Mouse (Mus musculus): ENCODE measurements at regions not wholly inside any gene's neighbourhood (a gene's known extent, or its start where the extent isn't known, plus 50 kb on each side); places are given as distances from the start of the nearest gene placed in this dataset.

DNA sequence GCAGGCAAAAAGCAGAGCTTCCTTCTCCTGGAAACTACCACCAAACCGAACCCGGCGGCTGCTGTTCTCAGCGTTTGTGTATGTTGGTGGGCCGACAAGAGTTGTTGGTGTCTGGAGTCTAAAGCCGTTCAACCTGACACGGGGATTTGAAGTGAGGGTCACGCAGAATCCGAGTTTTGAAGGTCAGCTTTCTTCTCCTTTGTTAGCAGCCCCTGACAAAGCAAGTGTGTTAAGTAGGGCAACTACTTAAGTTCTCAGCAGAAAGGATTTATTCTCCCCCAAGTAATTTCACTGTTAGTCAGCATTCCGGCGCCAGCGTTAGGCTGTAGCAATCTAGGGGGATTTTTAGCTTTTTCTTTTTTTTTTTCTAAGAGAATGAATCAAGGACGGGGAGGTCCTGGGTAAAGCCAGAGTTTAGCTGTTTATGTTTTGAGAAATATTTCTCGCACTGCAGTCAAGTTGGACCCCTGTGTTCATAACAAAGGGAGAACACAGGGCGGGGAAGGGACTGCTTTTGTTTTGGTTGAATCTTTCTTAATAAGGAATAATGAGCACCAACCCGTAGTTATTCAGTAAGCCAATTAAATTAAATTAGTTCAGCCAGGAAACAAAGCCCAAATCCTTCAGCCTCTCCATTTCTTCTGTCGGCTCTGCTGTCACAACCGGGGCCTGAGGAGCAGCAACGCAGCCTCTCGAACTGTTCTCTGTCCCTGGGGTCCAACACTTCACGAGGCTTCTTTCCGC lies 138.8 kb upstream of the Zfp64 start:
- no peaks in the 10 kb centered on the region for H3K4me1 ChIP-seq (ENCODE audit: insufficient read depth, low read depth, low read length)
- TF ChIP-seq POLR2AphosphoS5 (IDR thresholded peaks at IDR 0.05; ENCODE audit: insufficient replicate concordance, low read depth, low read length), result no peak
- no peak for TF ChIP-seq GATA2 (IDR thresholded peaks at IDR 0.05; ENCODE audit: borderline replicate concordance, low read depth, low read length)
- TF ChIP-seq TAL1 (conservative IDR thresholded peaks at IDR 0.05; ENCODE audit: low read depth, low read length), result no peak
- no peak for TF ChIP-seq CTCF (IDR thresholded peaks at IDR 0.05; ENCODE audit: low read depth, low read length)
- no peak for TF ChIP-seq GATA1 (IDR thresholded peaks at IDR 0.05; ENCODE audit: borderline replicate concordance, low read length)
- H3K36me3 ChIP-seq (replicated peaks), result no peaks in the 10 kb centered on the region
- H3K27me3 ChIP-seq (ENCODE audit: insufficient read depth, low read length), result no peaks in the 10 kb centered on the region
- DNase-seq (ENCODE audit: low spot score), result no peak
- ATAC-seq (ENCODE audit: extremely low read depth, insufficient number of reproducible peaks, low FRiP score, poor library complexity, severe bottlenecking), result no peak
- H3K9me3 ChIP-seq (replicated peaks), result peaks cover 58% of the 10 kb centered on the region
- no peak overlapping the region for H3K4me3 ChIP-seq (ENCODE audit: low read depth, low read length)

DNA sequence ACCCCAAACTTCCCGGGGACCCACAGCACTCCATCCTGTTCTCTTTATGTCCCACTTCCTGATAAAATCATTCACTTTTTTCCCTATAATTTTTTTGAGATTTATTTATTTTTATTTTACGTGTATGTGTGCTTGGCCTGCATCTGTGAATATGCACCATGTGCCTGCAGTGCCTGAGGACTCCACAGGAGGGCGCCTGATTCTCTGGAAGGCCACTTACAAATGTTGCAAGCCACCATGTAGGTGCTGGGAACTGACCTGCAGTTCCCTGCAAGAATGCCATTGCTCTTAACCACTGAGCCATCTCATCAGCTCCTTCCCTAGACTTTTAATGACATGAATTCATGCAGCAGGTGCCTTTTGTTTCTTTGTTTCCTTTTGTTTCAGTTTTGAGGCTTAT lies 134.9 kb upstream of the Zfp64 start:
- Histone ChIP-seq H3K9me3 (replicated peaks) (peaks cover 63% of the 10 kb centered on the region), H3K4me1 (ENCODE audit: insufficient read depth, low read depth, low read length) (no peaks in the 10 kb centered on the region), H3K36me3 (replicated peaks) (no peaks in the 10 kb centered on the region), H3K27me3 (ENCODE audit: insufficient read depth, low read length) (no peaks in the 10 kb centered on the region), H3K4me3 (ENCODE audit: low read depth, low read length) (no peak overlapping the region)
- TF ChIP-seq TAL1 (conservative IDR thresholded peaks at IDR 0.05; ENCODE audit: low read depth, low read length), result no peak
- TF ChIP-seq POLR2AphosphoS5 (IDR thresholded peaks at IDR 0.05; ENCODE audit: insufficient replicate concordance, low read depth, low read length), result no peak
- no peak for TF ChIP-seq GATA2 (IDR thresholded peaks at IDR 0.05; ENCODE audit: borderline replicate concordance, low read depth, low read length)
- no peak for TF ChIP-seq GATA1 (IDR thresholded peaks at IDR 0.05; ENCODE audit: borderline replicate concordance, low read length)
- no peak for TF ChIP-seq CTCF (IDR thresholded peaks at IDR 0.05; ENCODE audit: low read depth, low read length)
- ATAC-seq (ENCODE audit: extremely low read depth, insufficient number of reproducible peaks, low FRiP score, poor library complexity, severe bottlenecking) (no peak), DNase-seq (ENCODE audit: low spot score) (no peak)

DNA sequence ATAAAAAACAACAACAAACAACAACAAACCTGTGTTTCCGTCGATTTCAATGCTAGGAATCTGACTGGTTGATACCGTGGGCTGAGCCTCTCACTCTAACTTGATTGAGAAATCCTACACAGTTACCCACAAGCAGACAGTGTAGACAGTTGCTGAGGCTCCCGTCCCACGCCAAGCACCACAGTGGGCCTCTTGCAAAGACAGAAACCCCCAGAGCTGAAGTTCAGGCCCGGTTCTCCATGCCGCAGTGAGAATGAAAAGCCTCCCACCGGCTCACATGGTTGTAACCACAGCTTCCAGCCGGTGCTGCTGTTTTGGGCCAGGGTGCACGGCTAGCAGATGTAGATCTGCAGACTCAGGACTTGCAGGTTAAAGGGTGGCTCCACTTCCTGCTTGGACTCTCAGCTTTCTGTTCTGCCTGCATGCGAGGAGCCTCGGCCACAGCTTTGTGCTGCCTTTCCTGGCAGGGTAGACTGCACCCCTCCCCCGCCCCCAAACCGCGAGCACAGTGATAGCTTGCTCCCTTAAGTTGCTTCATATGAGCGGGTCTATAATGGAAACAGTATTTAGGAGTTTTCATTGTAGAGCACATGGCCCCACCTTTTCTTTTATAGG lies 133.6 kb upstream of the Zfp64 start:
- no peaks in the 10 kb centered on the region for H3K27me3 ChIP-seq (ENCODE audit: insufficient read depth, low read length)
- ATAC-seq (ENCODE audit: extremely low read depth, insufficient number of reproducible peaks, low FRiP score, poor library complexity, severe bottlenecking) (no peak), DNase-seq (ENCODE audit: low spot score) (no peak)
- no peak overlapping the region; the same call in 1 of the 2 replicates for H3K4me3 ChIP-seq (ENCODE audit: low read depth, low read length)
- TF ChIP-seq GATA1 (IDR thresholded peaks at IDR 0.05; ENCODE audit: borderline replicate concordance, low read length) (no peak), GATA2 (IDR thresholded peaks at IDR 0.05; ENCODE audit: borderline replicate concordance, low read depth, low read length) (no peak), TAL1 (conservative IDR thresholded peaks at IDR 0.05; ENCODE audit: low read depth, low read length) (no peak), POLR2AphosphoS5 (IDR thresholded peaks at IDR 0.05; ENCODE audit: insufficient replicate concordance, low read depth, low read length) (no peak), CTCF (IDR thresholded peaks at IDR 0.05; ENCODE audit: low read depth, low read length) (no peak)
- no peaks in the 10 kb centered on the region for H3K36me3 ChIP-seq (replicated peaks)
- H3K4me1 ChIP-seq (ENCODE audit: insufficient read depth, low read depth, low read length), result no peaks in the 10 kb centered on the region
- peaks cover 67% of the 10 kb centered on the region for H3K9me3 ChIP-seq (replicated peaks)

DNA sequence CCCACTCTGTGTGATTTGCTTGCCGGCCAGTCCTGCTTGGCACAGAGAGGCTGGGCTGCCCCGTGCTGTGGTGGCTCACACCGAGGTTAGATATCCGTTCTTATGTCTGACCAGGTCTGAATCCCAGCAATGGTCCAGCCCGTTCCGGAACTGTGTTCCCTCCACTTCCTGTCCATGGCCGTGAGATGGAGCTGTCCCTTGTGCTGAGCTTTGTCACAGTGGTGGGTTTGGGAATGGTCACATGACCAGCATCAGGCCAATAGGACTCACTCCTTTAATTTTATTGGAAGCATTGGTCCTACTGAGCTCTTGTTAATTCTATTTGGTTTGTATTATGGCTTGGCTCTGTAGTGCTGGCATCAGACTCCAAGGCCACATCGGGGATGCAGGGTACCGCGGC lies 132.9 kb upstream of the Zfp64 start:
- Histone ChIP-seq H3K4me3 (ENCODE audit: low read depth, low read length) (no peak overlapping the region), H3K27me3 (ENCODE audit: insufficient read depth, low read length) (no peaks in the 10 kb centered on the region), H3K36me3 (replicated peaks) (no peaks in the 10 kb centered on the region), H3K9me3 (replicated peaks) (peaks cover 67% of the 10 kb centered on the region), H3K4me1 (ENCODE audit: insufficient read depth, low read depth, low read length) (no peaks in the 10 kb centered on the region)
- DNase-seq (ENCODE audit: low spot score), result no peak
- ATAC-seq (ENCODE audit: extremely low read depth, insufficient number of reproducible peaks, low FRiP score, poor library complexity, severe bottlenecking), result no peak
- no peak for TF ChIP-seq GATA1 (IDR thresholded peaks at IDR 0.05; ENCODE audit: borderline replicate concordance, low read length)
- no peak for TF ChIP-seq POLR2AphosphoS5 (IDR thresholded peaks at IDR 0.05; ENCODE audit: insufficient replicate concordance, low read depth, low read length)
- TF ChIP-seq CTCF (IDR thresholded peaks at IDR 0.05; ENCODE audit: low read depth, low read length), result no peak
- TF ChIP-seq GATA2 (IDR thresholded peaks at IDR 0.05; ENCODE audit: borderline replicate concordance, low read depth, low read length), result no peak
- no peak for TF ChIP-seq TAL1 (conservative IDR thresholded peaks at IDR 0.05; ENCODE audit: low read depth, low read length)

DNA sequence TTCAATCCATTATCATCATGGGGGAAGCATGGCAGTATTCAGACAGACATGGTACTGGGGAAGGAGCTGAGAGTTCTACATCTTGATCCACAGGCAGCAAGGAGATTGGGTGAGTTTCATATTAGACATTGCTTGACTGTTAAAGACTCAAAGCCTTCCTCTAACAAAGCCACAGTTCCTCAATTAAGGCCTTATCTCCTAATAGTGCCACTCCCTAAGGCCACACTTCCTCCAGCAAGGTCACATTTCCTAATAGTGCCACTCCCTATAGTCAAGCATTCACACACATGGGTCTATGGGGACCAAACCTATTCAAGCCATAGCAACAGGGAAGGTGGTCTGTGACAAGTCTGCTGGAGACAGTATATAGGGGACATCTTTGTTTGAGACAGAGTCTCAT lies 115.9 kb upstream of the Zfp64 start:
- H3K27me3 ChIP-seq (ENCODE audit: insufficient read depth, low read length), result no peaks in the 10 kb centered on the region
- DNase-seq (ENCODE audit: low spot score) (no peak), ATAC-seq (ENCODE audit: extremely low read depth, insufficient number of reproducible peaks, low FRiP score, poor library complexity, severe bottlenecking) (no peak)
- no peaks in the 10 kb centered on the region for H3K4me1 ChIP-seq (ENCODE audit: insufficient read depth, low read depth, low read length)
- H3K9me3 ChIP-seq (replicated peaks), result peaks cover 83% of the 10 kb centered on the region
- TF ChIP-seq POLR2AphosphoS5 (IDR thresholded peaks at IDR 0.05; ENCODE audit: insufficient replicate concordance, low read depth, low read length) (no peak), TAL1 (conservative IDR thresholded peaks at IDR 0.05; ENCODE audit: low read depth, low read length) (no peak), GATA1 (IDR thresholded peaks at IDR 0.05; ENCODE audit: borderline replicate concordance, low read length) (no peak), CTCF (IDR thresholded peaks at IDR 0.05; ENCODE audit: low read depth, low read length) (no peak), GATA2 (IDR thresholded peaks at IDR 0.05; ENCODE audit: borderline replicate concordance, low read depth, low read length) (no peak)
- H3K36me3 ChIP-seq (replicated peaks), result no peaks in the 10 kb centered on the region
- no peak overlapping the region for H3K4me3 ChIP-seq (ENCODE audit: low read depth, low read length)

DNA sequence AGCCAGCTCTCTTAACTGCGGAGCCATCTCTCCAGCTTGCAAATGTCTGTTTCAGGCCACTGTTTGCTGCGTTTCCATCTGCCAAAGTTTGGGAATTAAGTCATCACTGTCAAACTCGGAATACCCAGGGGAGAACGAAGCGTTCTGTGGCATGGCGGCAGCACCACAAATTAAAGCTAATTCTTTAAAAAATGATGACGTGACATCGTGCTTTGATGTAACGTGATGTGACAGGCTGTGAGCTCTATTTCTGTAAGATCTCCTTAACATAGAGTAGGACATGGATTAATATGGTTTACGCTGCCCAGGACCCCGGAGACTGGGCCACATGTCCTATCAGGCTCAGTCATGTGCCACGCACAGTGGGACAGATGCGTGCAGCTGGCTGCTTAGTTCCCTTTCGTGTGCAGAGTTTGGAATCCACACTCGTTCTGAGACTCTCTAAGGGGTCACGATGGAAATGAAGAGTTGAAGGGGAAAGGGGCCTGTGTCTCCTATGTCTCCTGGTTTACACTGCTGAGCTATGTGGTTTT lies 109.8 kb upstream of the Zfp64 start:
- peaks cover 88% of the 10 kb centered on the region for H3K9me3 ChIP-seq (replicated peaks)
- no peaks in the 10 kb centered on the region for H3K27me3 ChIP-seq (ENCODE audit: insufficient read depth, low read length)
- no peak for TF ChIP-seq CTCF (IDR thresholded peaks at IDR 0.05; ENCODE audit: low read depth, low read length)
- no peak for TF ChIP-seq TAL1 (conservative IDR thresholded peaks at IDR 0.05; ENCODE audit: low read depth, low read length)
- TF ChIP-seq GATA2 (IDR thresholded peaks at IDR 0.05; ENCODE audit: borderline replicate concordance, low read depth, low read length), result no peak
- no peak for TF ChIP-seq GATA1 (IDR thresholded peaks at IDR 0.05; ENCODE audit: borderline replicate concordance, low read length)
- no peak for TF ChIP-seq POLR2AphosphoS5 (IDR thresholded peaks at IDR 0.05; ENCODE audit: insufficient replicate concordance, low read depth, low read length)

More for the DNA sequence above, 109.8 kb upstream of the Zfp64 start:
- DNase-seq (ENCODE audit: low spot score), result no peak
- Histone ChIP-seq H3K36me3 (replicated peaks) (no peaks in the 10 kb centered on the region), H3K4me3 (ENCODE audit: low read depth, low read length) (no peak overlapping the region), H3K4me1 (ENCODE audit: insufficient read depth, low read depth, low read length) (no peaks in the 10 kb centered on the region)
- ATAC-seq (ENCODE audit: extremely low read depth, insufficient number of reproducible peaks, low FRiP score, poor library complexity, severe bottlenecking), result no peak
